Mouse (Mus musculus) heart, postnatal 4 days (tissue): ENCODE data around the gene Krt9. TPM values are rescaled to one million over a fixed set of nuclear protein-coding genes. Genes with fewer than 3 reads are reported as not detected.
"Not testable (repeated sequence)": the region's sequence is repeated elsewhere in the genome, so short reads cannot be mapped to it uniquely, and the experiment has no call there.

Source experiments
- DNase-seq: peaks from one replicate; pipeline ENCODE4 v3.0.0; 2021
- total RNA-seq, 2 experiments: library from RNA; stranded (reverse); gene quantifications; 2 replicates each; pipeline ENCODE4 v1.2.3; 2021

Krt9 gene
- total RNA-seq: not detected

DNA sequence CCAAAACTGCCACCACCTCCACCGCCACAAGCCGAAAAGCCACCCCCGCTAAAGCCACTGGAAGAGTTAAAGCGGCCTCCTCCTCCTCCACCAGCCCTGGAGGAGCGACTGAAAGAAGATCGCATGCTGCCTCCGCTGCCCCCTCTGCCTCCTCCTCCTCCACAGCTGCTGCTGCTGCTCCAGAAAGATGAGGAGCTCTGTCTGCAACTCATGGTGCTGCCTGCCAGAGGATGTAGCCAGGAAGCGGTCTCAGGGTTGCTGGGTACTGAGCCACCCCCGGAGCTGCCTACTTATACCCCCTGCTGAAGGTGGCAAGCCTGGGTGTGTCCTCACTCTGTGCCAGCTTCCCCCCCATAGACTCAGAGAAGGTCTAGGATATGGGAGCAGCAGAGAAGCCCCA is at the start of gene Krt9:
TSS of gene Krt9 (minus strand) at position 255 of the 400 bp plus-strand sequence.
- DNase-seq: no peak

GRCm38 (mm10) chr11:100240272-100240671 is 47.2 kb upstream of the Krt9 start:
- DNase-seq: not testable (repeated sequence)

GRCm38 (mm10) chr11:100221741-100222140 is 28.7 kb upstream of the Krt9 start:
- DNase-seq: no peak

DNA sequence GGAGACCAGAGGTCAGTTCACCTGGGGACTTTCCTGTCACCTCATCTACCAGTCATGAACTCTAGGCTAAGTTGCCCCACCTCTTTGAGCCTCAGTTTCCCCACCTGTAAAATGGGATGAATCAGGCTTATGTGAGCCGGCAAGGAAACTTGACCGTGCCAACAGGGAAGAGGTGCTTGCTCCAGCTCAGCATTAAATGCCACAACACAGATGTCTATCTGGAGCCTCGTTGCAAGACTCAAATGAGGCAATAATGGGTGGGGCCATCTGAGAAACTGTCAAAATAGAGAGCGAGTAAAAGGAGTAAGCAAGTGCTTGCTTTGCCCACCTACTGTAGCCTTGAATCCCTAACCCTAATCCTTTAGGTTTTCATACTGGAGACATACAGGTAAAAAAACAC is 26.3 kb upstream of the Krt9 start:
- no peak for DNase-seq

GRCm38 (mm10) chr11:100208542-100208941 is 15.5 kb upstream of the Krt9 start:
- DNase-seq: no peak

DNA sequence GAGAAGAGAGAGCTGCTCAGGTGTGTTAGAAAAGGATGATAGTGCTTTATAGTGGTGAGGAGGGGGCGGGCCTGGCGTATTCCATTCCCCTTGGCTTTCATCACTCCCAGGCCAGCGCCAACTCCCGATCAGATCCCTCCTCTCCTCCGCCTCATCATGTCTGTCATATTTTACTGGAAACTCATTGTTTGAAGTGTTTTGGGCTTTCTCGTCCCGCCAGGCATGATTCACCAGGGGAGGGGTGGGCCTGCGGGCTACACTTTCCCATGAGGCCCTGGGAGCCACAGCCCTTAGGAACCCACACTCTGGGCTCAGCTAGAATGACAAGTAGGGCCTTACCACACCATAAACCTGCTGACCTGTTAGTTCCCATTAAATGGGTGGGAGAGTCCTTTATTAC is 14.5 kb upstream of the Krt9 start, which contains the start of gene Krt14:
TSS of gene Krt14 (minus strand) at position 51 of the 400 bp plus-strand sequence.
- no peak for DNase-seq

- DNase-seq: peak; percentile 64
These were observed 10.4 kb upstream of the Krt9 start for GRCm38 (mm10) chr11:100203448-100203847.

- no peak for DNase-seq
These were observed 9.9 kb upstream of the Krt9 start for GRCm38 (mm10) chr11:100202906-100203305.

GRCm38 (mm10) chr11:100200104-100200820 is 7.2 kb upstream of the Krt9 start:
- peak; percentile 36 for DNase-seq

GRCm38 (mm10) chr11:100198666-100199065 is 5.6 kb upstream of the Krt9 start:
- no peak for DNase-seq

- no peak for DNase-seq
These were observed 1.2 kb downstream of the Krt9 start for GRCm38 (mm10) chr11:100191820-100192219.

DNA sequence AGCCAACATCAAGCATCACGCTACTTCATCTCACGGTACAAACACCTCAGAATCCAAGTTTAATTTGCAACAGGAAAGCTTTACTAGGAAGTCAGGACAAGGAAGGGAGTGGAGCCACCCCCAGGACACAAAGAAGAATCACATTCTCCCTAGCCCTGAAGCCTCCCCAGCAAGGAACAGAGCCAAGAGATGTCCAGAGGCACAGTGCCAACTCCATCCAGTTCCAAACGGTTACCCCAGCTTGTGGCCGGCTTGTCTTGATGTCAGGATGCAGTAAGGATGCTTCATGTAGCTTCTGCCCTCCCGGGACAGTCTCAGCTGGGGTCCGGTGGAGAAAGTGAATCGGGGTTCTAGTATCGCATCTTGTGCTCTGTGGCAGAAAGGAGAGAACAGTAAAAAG is 6.3 kb downstream of the Krt9 start:
- DNase-seq: peak; percentile 9

- no peak for DNase-seq
These were observed 11.3 kb downstream of the Krt9 start for GRCm38 (mm10) chr11:100181725-100182124.

DNA sequence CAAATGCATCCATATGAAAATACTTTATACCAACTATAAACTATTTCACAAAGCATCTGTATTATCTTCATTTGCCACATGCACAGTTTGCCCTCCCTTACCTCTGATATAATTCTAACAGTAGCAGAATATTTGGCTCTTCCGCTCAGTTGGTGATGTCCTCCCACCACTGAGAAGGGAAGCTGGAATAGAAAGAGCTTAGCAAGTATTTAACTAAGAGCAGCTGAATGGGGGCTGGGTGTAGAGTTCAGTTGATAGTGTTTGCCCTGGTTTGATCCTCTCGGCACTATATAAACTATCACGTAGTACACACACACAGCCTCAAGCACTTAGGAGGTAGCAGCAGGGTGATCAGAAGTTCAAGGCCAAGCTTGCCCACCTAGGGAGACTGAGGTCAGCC is 13.8 kb downstream of the Krt9 start:
- DNase-seq: no peak

DNA sequence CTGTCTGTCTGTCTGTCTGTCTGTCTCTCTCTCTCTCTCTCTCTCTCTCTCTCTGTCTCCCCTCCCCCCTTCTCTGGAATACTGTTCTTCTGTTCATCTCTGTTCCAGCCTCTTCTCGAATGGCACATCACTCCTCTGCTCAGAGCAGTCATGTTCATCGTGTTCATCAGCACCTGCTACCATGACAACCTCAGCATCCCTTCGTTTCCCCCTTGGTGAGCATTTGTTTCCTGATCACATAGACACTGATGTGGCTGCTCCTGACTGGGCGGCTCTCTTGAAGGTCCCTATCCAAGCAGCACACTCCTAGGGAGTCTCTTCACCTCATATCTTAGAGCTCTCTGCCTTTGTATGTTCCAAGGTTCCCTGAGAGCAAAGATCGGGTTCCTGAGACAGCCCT is 14.7 kb downstream of the Krt9 start:
- DNase-seq: no peak

- DNase-seq: no peak
These were observed 16.3 kb downstream of the Krt9 start for GRCm38 (mm10) chr11:100176791-100177190.

DNA sequence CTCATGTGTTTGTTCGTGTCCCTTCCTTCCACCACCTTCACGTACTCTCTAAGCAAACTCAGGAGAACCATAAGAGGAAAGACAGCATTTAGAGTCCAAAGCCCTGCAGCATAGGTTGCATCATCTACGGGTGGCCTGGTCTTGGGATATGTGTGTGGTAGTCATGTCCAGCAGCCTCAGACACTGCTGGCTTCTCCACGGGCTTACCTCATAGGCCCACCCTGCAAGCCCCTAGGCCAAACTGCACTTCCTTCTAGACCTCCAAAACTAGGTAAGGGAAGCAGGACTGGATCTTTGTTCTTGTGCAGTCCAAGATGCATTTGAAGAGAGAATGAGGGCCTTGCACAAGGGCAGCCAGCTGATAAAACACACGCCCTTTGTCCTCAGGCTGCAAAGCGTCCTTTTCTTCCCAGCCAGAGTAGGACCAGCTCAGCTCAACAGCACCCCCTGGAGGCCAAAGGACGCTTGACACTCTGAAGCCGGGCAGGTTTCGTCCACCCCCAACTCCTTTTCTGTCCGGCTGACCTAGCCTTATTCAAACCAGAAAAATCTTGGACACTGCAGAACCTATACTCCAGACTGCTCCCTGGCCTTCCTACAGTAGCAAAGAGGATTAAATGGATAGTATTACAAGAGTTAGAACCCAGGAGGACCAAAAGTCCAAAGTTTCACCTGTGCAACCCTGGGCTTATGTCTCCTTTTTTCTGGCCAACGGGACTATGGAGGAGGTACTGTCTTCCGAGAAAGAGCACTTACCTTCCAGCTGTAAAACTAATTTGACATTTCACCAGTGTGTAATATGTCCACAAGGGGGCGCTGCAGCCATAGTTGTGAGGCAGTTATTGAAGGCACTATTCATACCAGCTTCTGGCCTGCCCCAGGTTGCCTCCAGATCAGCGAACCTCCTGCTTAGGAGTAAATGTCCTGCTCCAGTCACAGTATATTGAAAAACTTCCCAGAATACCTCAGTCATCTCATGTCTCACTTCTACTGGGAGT is 24.0 kb downstream of the Krt9 start:
- DNase-seq: peak; percentile 87

DNA sequence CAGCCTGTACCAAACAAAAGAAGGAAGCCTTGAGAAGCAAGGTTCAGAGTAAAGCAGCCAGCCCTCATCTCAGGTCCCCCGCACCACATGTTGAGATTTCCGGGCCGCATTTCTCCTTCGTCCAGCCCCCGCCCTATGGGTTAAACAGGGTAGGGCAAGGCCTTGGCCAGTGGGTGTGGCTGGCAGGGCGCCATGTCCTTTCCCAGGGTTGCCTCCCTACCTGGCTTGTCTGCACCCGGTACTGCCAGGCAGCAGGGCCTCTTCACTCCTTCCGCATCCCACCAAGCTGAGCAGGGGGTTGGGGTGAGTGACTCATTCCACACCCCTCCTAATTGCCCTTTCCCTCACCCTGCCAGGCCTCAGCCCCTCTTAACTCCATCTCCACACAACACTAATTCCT is 25.0 kb downstream of the Krt9 start:
- DNase-seq: peak; percentile 67

DNA sequence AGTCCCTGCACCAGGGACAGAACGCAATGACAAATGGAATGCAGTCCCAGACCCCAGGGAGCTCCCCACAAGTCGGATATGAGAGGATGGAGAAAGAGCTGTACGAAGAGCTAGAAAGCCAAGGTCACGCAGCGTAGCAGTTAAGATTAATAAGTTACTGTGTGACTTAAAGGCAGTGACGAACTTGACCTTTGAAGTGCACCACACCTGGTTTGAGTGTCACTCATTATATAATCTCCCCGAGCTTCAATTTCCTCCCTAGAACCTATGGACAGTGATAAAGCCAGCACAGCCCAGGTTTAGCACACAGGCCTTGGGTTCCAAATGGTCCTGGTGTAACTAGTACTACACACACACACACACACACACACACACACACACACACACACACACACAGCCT is 28.7 kb downstream of the Krt9 start:
- DNase-seq: no peak

- no peak for DNase-seq
These were observed 35.1 kb downstream of the Krt9 start for GRCm38 (mm10) chr11:100157908-100158477.

GRCm38 (mm10) chr11:100157331-100157730 is 35.7 kb downstream of the Krt9 start:
- DNase-seq: no peak

- no peak for DNase-seq
These were observed 37.4 kb downstream of the Krt9 start for GRCm38 (mm10) chr11:100155497-100156255.
